Mouse (Mus musculus) telencephalon, adult 2 months (tissue): ENCODE measurements around the gene Vmn1r101.
"Not testable (repeated sequence)": the region's sequence is repeated elsewhere in the genome, so short reads cannot be mapped to it uniquely, and the experiment has no call there.

Experiments
- DNase-seq: peaks from one replicate; pipeline ENCODE4 v3.0.0-alpha.2; 2011; ENCODE audit warnings: low read depth, low spot score

Vmn1r101 gene

GRCm38 (mm10) chr7:20442493-20442892 is at the start of gene Vmn1r101:
Gene Vmn1r101 (minus strand): TSS chr7:20442593.
- not testable (repeated sequence) for DNase-seq

- DNase-seq, result not testable (repeated sequence)
Observed at GRCm38 (mm10) chr7:20474825-20475224, 32.4 kb upstream of the Vmn1r101 start, which contains the start of gene Gm10670. Gene Gm10670 (minus strand): TSS chr7:20474925.

GRCm38 (mm10) chr7:20417642-20418041 is 24.8 kb downstream of the Vmn1r101 start, which contains the start of gene Vmn1r100:
Gene Vmn1r100 (plus strand): TSS chr7:20417942.
- not testable (repeated sequence) for DNase-seq
